In the genomic region with DNA sequence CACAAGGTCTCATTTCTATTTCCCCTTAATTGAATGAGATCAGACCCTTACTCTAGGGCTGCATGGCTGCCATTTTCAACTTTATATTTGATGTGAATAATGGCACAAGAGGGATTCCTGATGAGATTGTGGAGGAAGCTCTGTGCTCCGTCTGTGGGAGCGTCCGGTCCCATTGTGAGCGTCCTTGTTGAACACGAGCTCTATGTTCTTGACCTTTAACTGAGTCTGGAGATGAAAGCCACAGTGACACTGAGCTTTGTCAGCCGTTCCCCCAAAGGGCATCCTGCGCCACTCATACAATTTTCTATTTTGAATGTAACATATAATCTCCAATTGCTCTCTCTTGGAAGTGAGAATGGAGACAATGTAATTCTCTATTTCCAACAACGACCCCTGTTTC, we compare ENCODE assay signal across 26 mouse cellular contexts.
DNase-seq lines count a peak whose midpoint lies in the region; ATAC-seq and TF ChIP-seq lines count a peak whose summit lies in the region.
"Had no signal": no experiment of that assay in that cellular context is flagged by ENCODE, and none has a peak within 500 bp of the region (broad histone marks: within the 10 kb centered on the region; RNA-seq: fewer than 3 reads in every experiment).

No protein-coding gene starts in this region.

- peak; percentile 73 for DNase-seq in adrenal gland, adult 2 months
- peak; percentile 48 for DNase-seq in adrenal gland, adult 8-10 months
- peak; percentile 28 for DNase-seq in adrenal gland, postnatal 25 days
- DNase-seq in forebrain, postnatal 0 days, result no peak
- DNase-seq in heart, postnatal 36 days, result no peak
- DNase-seq in cerebellum, postnatal 36 days, result no peak
- DNase-seq: cerebellum, adult 11 months; cerebellum, adult 2 months; cerebellum, adult 9-11 months; cerebellum, postnatal 25 days; embryo, embryonic 11 days; gastrocnemius, postnatal 10 days; gastrocnemius, postnatal 36 days; heart, adult 2 months; kidney, adult 18-20 months had no signal

- no peak overlapping the region for H3K9ac ChIP-seq in forebrain, postnatal 0 days
- H3K9ac ChIP-seq: embryonic facial prominence, embryonic 13.5 days; forebrain, embryonic 12.5 days; forebrain, embryonic 15.5 days; hindbrain, embryonic 14.5 days had no signal

- no peaks in the 10 kb centered on the region for H3K9me3 ChIP-seq in forebrain, postnatal 0 days (ENCODE audit: low read length)
- H3K9me3 ChIP-seq: embryonic facial prominence, embryonic 10.5 days; embryonic facial prominence, embryonic 13.5 days; forebrain, embryonic 12.5 days; forebrain, embryonic 15.5 days had no signal

- no peaks in the 10 kb centered on the region for H3K27me3 ChIP-seq in forebrain, postnatal 0 days (ENCODE audit: insufficient read depth, low read length)
- H3K27me3 ChIP-seq: embryonic facial prominence, embryonic 13.5 days; forebrain, embryonic 12.5 days; forebrain, embryonic 15.5 days had no signal

- no peak overlapping the region for H3K4me3 ChIP-seq in forebrain, postnatal 0 days (ENCODE audit: low read depth, low read length)
- H3K4me3 ChIP-seq: embryonic facial prominence, embryonic 10.5 days; embryonic facial prominence, embryonic 13.5 days; erythroblast, embryonic 14.5 days; forebrain, embryonic 12.5 days; forebrain, embryonic 15.5 days; heart, adult 2 months had no signal

- no peak overlapping the region for H3K4me2 ChIP-seq in forebrain, postnatal 0 days (ENCODE audit: low read depth)
- H3K4me2 ChIP-seq: embryonic facial prominence, embryonic 13.5 days; forebrain, embryonic 12.5 days; forebrain, embryonic 15.5 days; heart, embryonic 11.5 days; hindbrain, embryonic 14.5 days had no signal

- ATAC-seq in forebrain, postnatal 0 days, result no peak
- ATAC-seq: CD4-positive, CD25-positive, alpha-beta regulatory T cell, adult 4 months; forebrain, embryonic 15.5 days; hindbrain, postnatal 0 days; inflammation-experienced regulatory T-cells, adult 6 months; intestine, embryonic 16.5 days had no signal

- 87% methylated on average over 8 of the region's 8 CpGs for WGBS in forebrain, postnatal 0 days

- H3K36me3 ChIP-seq in forebrain, postnatal 0 days (ENCODE audit: insufficient read depth), result no peaks in the 10 kb centered on the region
- H3K36me3 ChIP-seq: embryonic facial prominence, embryonic 10.5 days; embryonic facial prominence, embryonic 13.5 days; forebrain, embryonic 12.5 days; forebrain, embryonic 15.5 days had no signal

- no peak overlapping the region for H3K27ac ChIP-seq in forebrain, postnatal 0 days (ENCODE audit: low read depth, low read length)
- H3K27ac ChIP-seq: embryonic facial prominence, embryonic 10.5 days; embryonic facial prominence, embryonic 13.5 days; forebrain, embryonic 12.5 days; forebrain, embryonic 15.5 days; heart, adult 2 months; hindbrain, embryonic 14.5 days; hindbrain, postnatal 0 days had no signal

- TF ChIP-seq CTCF in forebrain, postnatal 0 days (IDR thresholded peaks at IDR 0.05; ENCODE audit: low read depth), result no peak

- intact Hi-C loops in heart, postnatal 36 days (cut with DNase I), result no loop called here

- H3K4me1 ChIP-seq in forebrain, postnatal 0 days (ENCODE audit: insufficient read depth), result no peaks in the 10 kb centered on the region
- H3K4me1 ChIP-seq: forebrain, embryonic 15.5 days had no signal

Comparison
In these comparisons a context has a peak if more than half of its experiments do, and no peak if none do; other contexts are left out.
1. DNase-seq: peak in adrenal gland, adult 2 months (single experiment), adrenal gland, adult 8-10 months (single experiment) and adrenal gland, postnatal 25 days (single experiment); none in forebrain, postnatal 0 days (single experiment), heart, postnatal 36 days (0 of 2) and cerebellum, postnatal 36 days (0 of 2).